Mouse (Mus musculus): ENCODE measurements around the gene Kcnab1. TPM values are rescaled to one million over a fixed set of nuclear protein-coding genes. Genes with fewer than 3 reads are reported as not detected.

Kcnab1 gene
- polyA plus RNA-seq, 1 experiment from 2014 or later, result 3.0 TPM

DNA sequence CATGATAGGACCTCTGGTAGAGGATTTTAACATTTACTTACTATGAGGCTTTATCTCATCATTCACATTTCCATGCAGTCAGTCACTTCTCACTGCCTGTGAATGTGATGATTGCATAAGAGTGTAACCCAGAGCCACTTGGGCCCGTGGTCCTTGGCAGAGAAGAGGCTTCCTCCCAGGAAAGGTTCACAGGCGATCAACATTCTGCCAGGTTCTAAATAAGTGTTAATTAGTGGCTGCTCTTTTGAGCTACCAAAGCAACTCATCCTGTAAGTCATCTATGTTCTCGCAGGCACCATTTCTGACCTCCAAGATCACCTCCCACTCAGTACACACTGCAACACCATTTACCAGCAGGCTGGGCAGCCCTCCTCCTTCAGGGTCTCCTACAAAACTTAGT, 192.3 kb downstream of the Kcnab1 start:
- Histone ChIP-seq H3K36me3 (replicated peaks; ENCODE audit: control insufficient read depth, insufficient read depth, low read depth, low read length) (no peaks in the 10 kb centered on the region), H3K4me2 (ENCODE audit: low read depth, low read length) (no peak overlapping the region), H3K9me3 (replicated peaks; ENCODE audit: control insufficient read depth, low read length) (no peaks in the 10 kb centered on the region), H3K4me1 (ENCODE audit: control insufficient read depth, insufficient read depth, low read length) (no peaks in the 10 kb centered on the region), H3K9ac (replicated peaks; ENCODE audit: low read length) (no peak overlapping the region), H3K27me3 (ENCODE audit: control insufficient read depth, insufficient read depth, low read length) (no peaks in the 10 kb centered on the region), H3K27ac (replicated peaks; ENCODE audit: low read depth, low read length) (no peak overlapping the region), H3K4me3 (ENCODE audit: low read depth, low read length) (no peak overlapping the region)
- ATAC-seq (replicated peaks; ENCODE audit: insufficient number of reproducible peaks, low FRiP score, low TSS enrichment, low read depth) (no peak), DNase-seq (ENCODE audit: low spot score) (no peak)
- WGBS, result 66% methylated on average over 3 of the region's 3 CpGs

DNA sequence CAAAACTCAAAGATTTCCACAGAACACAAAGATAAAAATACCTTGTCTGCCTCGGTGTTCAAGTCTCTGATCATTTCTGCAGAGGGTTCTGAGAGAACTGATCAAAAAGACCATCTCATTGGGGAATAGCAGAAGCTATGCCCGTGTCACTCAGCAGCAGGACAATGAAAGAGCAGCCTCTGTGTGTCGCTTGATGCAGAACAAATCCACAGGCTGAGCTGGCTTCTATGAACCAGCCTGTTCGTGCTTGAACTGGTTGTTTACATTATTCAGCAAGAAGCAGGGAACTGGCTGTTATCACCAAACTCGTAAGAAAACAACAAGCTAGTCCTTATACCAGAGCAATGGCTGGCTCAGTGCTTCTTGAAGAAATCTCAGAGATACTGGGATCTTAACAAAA, 193.4 kb downstream of the Kcnab1 start:
- H3K4me3 ChIP-seq (ENCODE audit: low read depth, low read length), result no peak overlapping the region
- DNase-seq (ENCODE audit: low spot score) (no peak), ATAC-seq (replicated peaks; ENCODE audit: insufficient number of reproducible peaks, low FRiP score, low TSS enrichment, low read depth) (no peak)
- H3K27ac ChIP-seq (replicated peaks; ENCODE audit: low read depth, low read length), result no peak overlapping the region
- no peak overlapping the region for H3K9ac ChIP-seq (replicated peaks; ENCODE audit: low read length)
- no peaks in the 10 kb centered on the region for H3K27me3 ChIP-seq (ENCODE audit: control insufficient read depth, insufficient read depth, low read length)
- no peaks in the 10 kb centered on the region for H3K36me3 ChIP-seq (replicated peaks; ENCODE audit: control insufficient read depth, insufficient read depth, low read depth, low read length)
- no peak overlapping the region for H3K4me2 ChIP-seq (ENCODE audit: low read depth, low read length)
- no peaks in the 10 kb centered on the region for H3K9me3 ChIP-seq (replicated peaks; ENCODE audit: control insufficient read depth, low read length)
- no peaks in the 10 kb centered on the region for H3K4me1 ChIP-seq (ENCODE audit: control insufficient read depth, insufficient read depth, low read length)
- 19% methylated on average over 5 of the region's 5 CpGs for WGBS

- Histone ChIP-seq H3K4me2 (ENCODE audit: low read depth, low read length) (no peak overlapping the region), H3K4me3 (ENCODE audit: low read depth, low read length) (no peak overlapping the region), H3K36me3 (replicated peaks; ENCODE audit: control insufficient read depth, insufficient read depth, low read depth, low read length) (no peaks in the 10 kb centered on the region), H3K9ac (replicated peaks; ENCODE audit: low read length) (no peak overlapping the region), H3K27ac (replicated peaks; ENCODE audit: low read depth, low read length) (no peak overlapping the region), H3K4me1 (ENCODE audit: control insufficient read depth, insufficient read depth, low read length) (no peaks in the 10 kb centered on the region), H3K9me3 (replicated peaks; ENCODE audit: control insufficient read depth, low read length) (no peaks in the 10 kb centered on the region), H3K27me3 (ENCODE audit: control insufficient read depth, insufficient read depth, low read length) (no peaks in the 10 kb centered on the region)
- 73% methylated on average over 6 of the region's 6 CpGs for WGBS
- DNase-seq (ENCODE audit: low spot score) (no peak), ATAC-seq (replicated peaks; ENCODE audit: insufficient number of reproducible peaks, low FRiP score, low TSS enrichment, low read depth) (no peak)
Measured at GRCm38 (mm10) chr3:65315837-65316236, 206.7 kb downstream of the Kcnab1 start.

- no peak overlapping the region for H3K4me3 ChIP-seq (ENCODE audit: low read depth, low read length)
Measured at GRCm38 (mm10) chr3:65316738-65317137, 207.6 kb downstream of the Kcnab1 start.

GRCm38 (mm10) chr3:65317876-65318537, 208.8 kb downstream of the Kcnab1 start:
- Histone ChIP-seq H3K27me3 (ENCODE audit: control insufficient read depth, insufficient read depth, low read length) (no peaks in the 10 kb centered on the region), H3K27ac (replicated peaks; ENCODE audit: low read depth, low read length) (no peak overlapping the region)
- 0 out of 2 replicates have a peak, but pooled peaks have one; percentile 23 for ATAC-seq (replicated peaks; ENCODE audit: insufficient number of reproducible peaks, low FRiP score, low TSS enrichment, low read depth)

More at GRCm38 (mm10) chr3:65316738-65317137, 207.6 kb downstream of the Kcnab1 start:
- H3K9ac ChIP-seq (replicated peaks; ENCODE audit: low read length), result no peak overlapping the region
- no peaks in the 10 kb centered on the region for H3K27me3 ChIP-seq (ENCODE audit: control insufficient read depth, insufficient read depth, low read length)
- H3K36me3 ChIP-seq (replicated peaks; ENCODE audit: control insufficient read depth, insufficient read depth, low read depth, low read length), result no peaks in the 10 kb centered on the region
- no peak overlapping the region for H3K4me2 ChIP-seq (ENCODE audit: low read depth, low read length)
- H3K27ac ChIP-seq (replicated peaks; ENCODE audit: low read depth, low read length), result no peak overlapping the region
- ATAC-seq (replicated peaks; ENCODE audit: insufficient number of reproducible peaks, low FRiP score, low TSS enrichment, low read depth) (no peak), DNase-seq (ENCODE audit: low spot score) (no peak)
- no peaks in the 10 kb centered on the region for H3K9me3 ChIP-seq (replicated peaks; ENCODE audit: control insufficient read depth, low read length)
- no peaks in the 10 kb centered on the region for H3K4me1 ChIP-seq (ENCODE audit: control insufficient read depth, insufficient read depth, low read length)

GRCm38 (mm10) chr3:65319248-65320008, 210.2 kb downstream of the Kcnab1 start:
- no peak overlapping the region for H3K9ac ChIP-seq (replicated peaks; ENCODE audit: low read length)
- no peaks in the 10 kb centered on the region for H3K4me1 ChIP-seq (ENCODE audit: control insufficient read depth, insufficient read depth, low read length)
- H3K27ac ChIP-seq (replicated peaks; ENCODE audit: low read depth, low read length), result no peak overlapping the region
- ATAC-seq (replicated peaks; ENCODE audit: insufficient number of reproducible peaks, low FRiP score, low TSS enrichment, low read depth) (no peak), DNase-seq (ENCODE audit: low spot score) (peak; percentile 38)
- H3K4me3 ChIP-seq (ENCODE audit: low read depth, low read length), result no peak overlapping the region
- no peaks in the 10 kb centered on the region for H3K27me3 ChIP-seq (ENCODE audit: control insufficient read depth, insufficient read depth, low read length)
- H3K36me3 ChIP-seq (replicated peaks; ENCODE audit: control insufficient read depth, insufficient read depth, low read depth, low read length), result no peaks in the 10 kb centered on the region
- H3K4me2 ChIP-seq (ENCODE audit: low read depth, low read length), result no peak overlapping the region
- WGBS, result 71% methylated on average over 7 of the region's 7 CpGs
- H3K9me3 ChIP-seq (replicated peaks; ENCODE audit: control insufficient read depth, low read length), result no peaks in the 10 kb centered on the region

More at GRCm38 (mm10) chr3:65317876-65318537, 208.8 kb downstream of the Kcnab1 start:
- WGBS, result 39% methylated on average over 10 of the region's 10 CpGs
- H3K4me3 ChIP-seq (ENCODE audit: low read depth, low read length), result no peak overlapping the region
- no peak overlapping the region for H3K4me2 ChIP-seq (ENCODE audit: low read depth, low read length)
- H3K9me3 ChIP-seq (replicated peaks; ENCODE audit: control insufficient read depth, low read length), result no peaks in the 10 kb centered on the region
- peak; percentile 78 for DNase-seq (ENCODE audit: low spot score)
- H3K4me1 ChIP-seq (ENCODE audit: control insufficient read depth, insufficient read depth, low read length), result no peaks in the 10 kb centered on the region
- H3K36me3 ChIP-seq (replicated peaks; ENCODE audit: control insufficient read depth, insufficient read depth, low read depth, low read length), result no peaks in the 10 kb centered on the region
- no peak overlapping the region for H3K9ac ChIP-seq (replicated peaks; ENCODE audit: low read length)

DNA sequence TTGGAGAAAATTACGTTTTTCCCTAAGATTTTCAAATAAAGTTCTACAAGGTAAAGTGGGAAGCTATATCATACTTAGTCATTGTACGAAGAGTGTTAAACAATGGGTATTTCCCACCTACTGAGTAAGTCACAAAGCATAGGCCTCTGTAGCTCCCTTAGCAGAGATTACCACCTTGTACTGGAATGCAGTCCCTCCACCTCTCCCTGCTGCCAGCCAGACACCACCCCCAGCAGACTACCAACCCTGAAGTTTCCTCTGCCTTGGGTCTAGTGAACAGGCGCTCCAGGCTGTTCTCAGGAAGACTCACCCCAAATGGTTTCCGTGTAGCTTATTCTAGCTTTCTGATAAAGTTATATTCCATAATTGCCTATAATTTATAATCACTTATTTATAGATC, 211.8 kb downstream of the Kcnab1 start:
- DNase-seq (ENCODE audit: low spot score) (no peak), ATAC-seq (replicated peaks; ENCODE audit: insufficient number of reproducible peaks, low FRiP score, low TSS enrichment, low read depth) (no peak)
- Histone ChIP-seq H3K4me1 (ENCODE audit: control insufficient read depth, insufficient read depth, low read length) (no peaks in the 10 kb centered on the region), H3K36me3 (replicated peaks; ENCODE audit: control insufficient read depth, insufficient read depth, low read depth, low read length) (no peaks in the 10 kb centered on the region), H3K27ac (replicated peaks; ENCODE audit: low read depth, low read length) (no peak overlapping the region), H3K9me3 (replicated peaks; ENCODE audit: control insufficient read depth, low read length) (no peaks in the 10 kb centered on the region), H3K4me3 (ENCODE audit: low read depth, low read length) (no peak overlapping the region), H3K9ac (replicated peaks; ENCODE audit: low read length) (no peak overlapping the region), H3K4me2 (ENCODE audit: low read depth, low read length) (no peak overlapping the region), H3K27me3 (ENCODE audit: control insufficient read depth, insufficient read depth, low read length) (no peaks in the 10 kb centered on the region)
- WGBS, result 78% methylated on average over 4 of the region's 4 CpGs

Data from embryonic facial prominence, embryonic 11.5 days (tissue).